Mouse (Mus musculus): ENCODE data around the gene Fam107b. TPM values are rescaled to one million over a fixed set of nuclear protein-coding genes. Genes with fewer than 3 reads are reported as not detected.
"Not testable (repeated sequence)": the region's sequence is repeated elsewhere in the genome, so short reads cannot be mapped to it uniquely, and the experiment has no call there.

The Fam107b gene
- polyA plus RNA-seq, 1 experiment from 2014 or later, result 32.5 TPM

GRCm38 (mm10) chr2:3695900-3696299 is 125.6 kb downstream of the Fam107b start:
- WGBS, result 69% methylated on average over 5 of the region's 5 CpGs
- H3K9ac ChIP-seq, result no peak overlapping the region
- H3K27me3 ChIP-seq (replicated peaks), result no peaks in the 10 kb centered on the region
- H3K36me3 ChIP-seq, result no peaks in the 10 kb centered on the region
- no peak overlapping the region for H3K4me2 ChIP-seq
- no peaks in the 10 kb centered on the region for H3K4me1 ChIP-seq (replicated peaks)
- no peaks in the 10 kb centered on the region for H3K9me3 ChIP-seq (replicated peaks)
- no peak overlapping the region for H3K27ac ChIP-seq (ENCODE audit: poor library complexity, severe bottlenecking)
- no peak for ATAC-seq (ENCODE audit: insufficient number of reproducible peaks, low FRiP score)
- no peak overlapping the region for H3K4me3 ChIP-seq

- H3K4me2 ChIP-seq, result no peak overlapping the region
- peak overlapping the region; percentile 3; the same call in 1 of the 2 replicates for H3K27ac ChIP-seq (ENCODE audit: poor library complexity, severe bottlenecking)
- no peaks in the 10 kb centered on the region for H3K9me3 ChIP-seq (replicated peaks)
- H3K36me3 ChIP-seq, result no peaks in the 10 kb centered on the region
- 64% methylated on average over 1 of the region's 1 CpGs for WGBS
- H3K4me1 ChIP-seq (replicated peaks), result no peaks in the 10 kb centered on the region
- H3K4me3 ChIP-seq, result no peak overlapping the region
- ATAC-seq (ENCODE audit: insufficient number of reproducible peaks, low FRiP score), result no peak
- H3K9ac ChIP-seq, result no peak overlapping the region
- H3K27me3 ChIP-seq (replicated peaks), result no peaks in the 10 kb centered on the region
Measured at GRCm38 (mm10) chr2:3700368-3700767, 130.1 kb downstream of the Fam107b start.

GRCm38 (mm10) chr2:3702640-3703190 is 132.4 kb downstream of the Fam107b start:
- Histone ChIP-seq H3K27me3 (replicated peaks) (no peaks in the 10 kb centered on the region), H3K4me1 (replicated peaks) (no peaks in the 10 kb centered on the region), H3K4me3 (no peak overlapping the region), H3K36me3 (no peaks in the 10 kb centered on the region), H3K9ac (no peak overlapping the region), H3K27ac (ENCODE audit: poor library complexity, severe bottlenecking) (no peak overlapping the region), H3K9me3 (replicated peaks) (no peaks in the 10 kb centered on the region), H3K4me2 (no peak overlapping the region)
- 70% methylated on average over 7 of the region's 7 CpGs for WGBS
- ATAC-seq (ENCODE audit: insufficient number of reproducible peaks, low FRiP score), result no peak

- no peak for ATAC-seq (ENCODE audit: insufficient number of reproducible peaks, low FRiP score)
- no peaks in the 10 kb centered on the region for H3K9me3 ChIP-seq (replicated peaks)
- no peaks in the 10 kb centered on the region for H3K4me1 ChIP-seq (replicated peaks)
- no peak overlapping the region for H3K27ac ChIP-seq (ENCODE audit: poor library complexity, severe bottlenecking)
- H3K36me3 ChIP-seq, result no peaks in the 10 kb centered on the region
- H3K4me3 ChIP-seq, result no peak overlapping the region
- WGBS, result 64% methylated on average over 2 of the region's 2 CpGs
- H3K4me2 ChIP-seq, result no peak overlapping the region
- no peak overlapping the region for H3K9ac ChIP-seq
- H3K27me3 ChIP-seq (replicated peaks), result no peaks in the 10 kb centered on the region
Measured at GRCm38 (mm10) chr2:3703806-3704205, 133.5 kb downstream of the Fam107b start.

GRCm38 (mm10) chr2:3704311-3705162 is 134.2 kb downstream of the Fam107b start:
- H3K36me3 ChIP-seq, result no peaks in the 10 kb centered on the region
- no peak overlapping the region for H3K4me2 ChIP-seq
- WGBS, result 66% methylated on average over 9 of the region's 9 CpGs
- no peak overlapping the region for H3K4me3 ChIP-seq
- H3K27me3 ChIP-seq (replicated peaks), result no peaks in the 10 kb centered on the region
- no peaks in the 10 kb centered on the region for H3K9me3 ChIP-seq (replicated peaks)
- H3K9ac ChIP-seq, result no peak overlapping the region
- no peak overlapping the region for H3K27ac ChIP-seq (ENCODE audit: poor library complexity, severe bottlenecking)
- no peaks in the 10 kb centered on the region for H3K4me1 ChIP-seq (replicated peaks)
- no peak for ATAC-seq (ENCODE audit: insufficient number of reproducible peaks, low FRiP score)

GRCm38 (mm10) chr2:3705283-3705682 is 135.0 kb downstream of the Fam107b start:
- H3K36me3 ChIP-seq; ATAC-seq (ENCODE audit: insufficient number of reproducible peaks, low FRiP score); H3K9me3 ChIP-seq (replicated peaks); H3K4me1 ChIP-seq (replicated peaks); H3K9ac ChIP-seq; H3K27me3 ChIP-seq (replicated peaks); H3K4me3 ChIP-seq; H3K4me2 ChIP-seq; H3K27ac ChIP-seq (ENCODE audit: poor library complexity, severe bottlenecking): not testable (repeated sequence)
- 45% methylated on average over 3 of the region's 3 CpGs for WGBS

- no peak overlapping the region for H3K4me3 ChIP-seq
- no peaks in the 10 kb centered on the region; the same call in 1 of the 2 replicates for H3K27me3 ChIP-seq (replicated peaks)
- no peaks in the 10 kb centered on the region for H3K9me3 ChIP-seq (replicated peaks)
- H3K36me3 ChIP-seq, result no peaks in the 10 kb centered on the region
- H3K4me2 ChIP-seq, result no peak overlapping the region
- H3K4me1 ChIP-seq (replicated peaks), result no peaks in the 10 kb centered on the region
- WGBS, result 75% methylated on average over 1 of the region's 1 CpGs
- no peak overlapping the region for H3K9ac ChIP-seq
- no peak for ATAC-seq (ENCODE audit: insufficient number of reproducible peaks, low FRiP score)
- H3K27ac ChIP-seq (ENCODE audit: poor library complexity, severe bottlenecking), result no peak overlapping the region
Measured at GRCm38 (mm10) chr2:3707236-3707635, 136.9 kb downstream of the Fam107b start.

GRCm38 (mm10) chr2:3708621-3709020 is 138.3 kb downstream of the Fam107b start:
- no peak for ATAC-seq (ENCODE audit: insufficient number of reproducible peaks, low FRiP score)
- WGBS, result 86% methylated on average over 4 of the region's 4 CpGs
- no peak overlapping the region for H3K9ac ChIP-seq

GRCm38 (mm10) chr2:3709882-3710281 is 139.6 kb downstream of the Fam107b start:
- Histone ChIP-seq H3K27me3 (replicated peaks) (no peaks in the 10 kb centered on the region; the same call in 1 of the 2 replicates), H3K27ac (ENCODE audit: poor library complexity, severe bottlenecking) (no peak overlapping the region), H3K4me3 (no peak overlapping the region), H3K9ac (no peak overlapping the region), H3K4me1 (replicated peaks) (no peaks in the 10 kb centered on the region; the same call in 1 of the 2 replicates), H3K36me3 (no peaks in the 10 kb centered on the region), H3K9me3 (replicated peaks) (no peaks in the 10 kb centered on the region), H3K4me2 (no peak overlapping the region)
- WGBS, result 83% methylated on average over 2 of the region's 2 CpGs
- no peak for ATAC-seq (ENCODE audit: insufficient number of reproducible peaks, low FRiP score)

More at GRCm38 (mm10) chr2:3708621-3709020, 138.3 kb downstream of the Fam107b start:
- H3K4me3 ChIP-seq, result no peak overlapping the region
- H3K27ac ChIP-seq (ENCODE audit: poor library complexity, severe bottlenecking), result no peak overlapping the region
- H3K9me3 ChIP-seq (replicated peaks), result no peaks in the 10 kb centered on the region
- H3K4me1 ChIP-seq (replicated peaks), result no peaks in the 10 kb centered on the region
- H3K36me3 ChIP-seq, result no peaks in the 10 kb centered on the region
- H3K4me2 ChIP-seq, result no peak overlapping the region
- no peaks in the 10 kb centered on the region; the same call in 1 of the 2 replicates for H3K27me3 ChIP-seq (replicated peaks)

- Histone ChIP-seq H3K4me1 (replicated peaks) (no peaks in the 10 kb centered on the region; the same call in 1 of the 2 replicates), H3K27me3 (replicated peaks) (no peaks in the 10 kb centered on the region; the same call in 1 of the 2 replicates), H3K9ac (no peak overlapping the region), H3K4me2 (no peak overlapping the region), H3K9me3 (replicated peaks) (no peaks in the 10 kb centered on the region), H3K36me3 (no peaks in the 10 kb centered on the region), H3K4me3 (no peak overlapping the region), H3K27ac (ENCODE audit: poor library complexity, severe bottlenecking) (no peak overlapping the region)
- WGBS, result 87% methylated on average over 3 of the region's 3 CpGs
- ATAC-seq (ENCODE audit: insufficient number of reproducible peaks, low FRiP score), result no peak
Measured at GRCm38 (mm10) chr2:3710521-3710920, 140.2 kb downstream of the Fam107b start.

GRCm38 (mm10) chr2:3712369-3713042 is 142.2 kb downstream of the Fam107b start:
- no peaks in the 10 kb centered on the region for H3K9me3 ChIP-seq (replicated peaks)
- H3K4me1 ChIP-seq (replicated peaks), result peaks cover 14% of the 10 kb centered on the region
- H3K36me3 ChIP-seq, result no peaks in the 10 kb centered on the region
- no peak overlapping the region for H3K4me3 ChIP-seq
- H3K4me2 ChIP-seq, result no peak overlapping the region
- H3K9ac ChIP-seq, result no peak overlapping the region
- WGBS, result 63% methylated on average over 3 of the region's 3 CpGs
- ATAC-seq (ENCODE audit: insufficient number of reproducible peaks, low FRiP score), result no peak
- no peak overlapping the region for H3K27ac ChIP-seq (ENCODE audit: poor library complexity, severe bottlenecking)
- H3K27me3 ChIP-seq (replicated peaks), result no peaks in the 10 kb centered on the region; the same call in 1 of the 2 replicates
